Mouse (Mus musculus): ENCODE measurements around the gene Cpvl.

The Cpvl gene

GRCm38 (mm10) chr6:53972238-53972743, 6.2 kb downstream of the Cpvl start:
- DNase-seq (ENCODE audit: low read depth, low spot score): no peak

- peak; percentile 50 for DNase-seq (ENCODE audit: low read depth, low spot score)
Measured at GRCm38 (mm10) chr6:53971729-53972128, 6.7 kb downstream of the Cpvl start.

GRCm38 (mm10) chr6:53969081-53969480, 9.4 kb downstream of the Cpvl start:
- DNase-seq (ENCODE audit: low read depth, low spot score): no peak

- DNase-seq (ENCODE audit: low read depth, low spot score): no peak
Measured at GRCm38 (mm10) chr6:53968550-53968949, 9.9 kb downstream of the Cpvl start.

GRCm38 (mm10) chr6:53966595-53966994, 11.9 kb downstream of the Cpvl start:
- DNase-seq (ENCODE audit: low read depth, low spot score): no peak

GRCm38 (mm10) chr6:53965900-53966299, 12.6 kb downstream of the Cpvl start:
- no peak for DNase-seq (ENCODE audit: low read depth, low spot score)

- no peak for DNase-seq (ENCODE audit: low read depth, low spot score)
Measured at GRCm38 (mm10) chr6:53963906-53964496, 14.5 kb downstream of the Cpvl start.

GRCm38 (mm10) chr6:53962006-53962405, 16.5 kb downstream of the Cpvl start:
- no peak for DNase-seq (ENCODE audit: low read depth, low spot score)

GRCm38 (mm10) chr6:53959826-53960225, 18.6 kb downstream of the Cpvl start:
- no peak for DNase-seq (ENCODE audit: low read depth, low spot score)

GRCm38 (mm10) chr6:53958321-53958720, 20.1 kb downstream of the Cpvl start:
- DNase-seq (ENCODE audit: low read depth, low spot score): peak; percentile 63

GRCm38 (mm10) chr6:53956513-53956912, 22.0 kb downstream of the Cpvl start:
- no peak for DNase-seq (ENCODE audit: low read depth, low spot score)

- no peak for DNase-seq (ENCODE audit: low read depth, low spot score)
Measured at GRCm38 (mm10) chr6:53955846-53956245, 22.6 kb downstream of the Cpvl start.

GRCm38 (mm10) chr6:53955271-53955670, 23.2 kb downstream of the Cpvl start:
- DNase-seq (ENCODE audit: low read depth, low spot score): no peak

- no peak for DNase-seq (ENCODE audit: low read depth, low spot score)
Measured at GRCm38 (mm10) chr6:53954106-53954505, 24.4 kb downstream of the Cpvl start.

GRCm38 (mm10) chr6:53953348-53953747, 25.1 kb downstream of the Cpvl start:
- DNase-seq (ENCODE audit: low read depth, low spot score): no peak

GRCm38 (mm10) chr6:53951421-53951820, 27.1 kb downstream of the Cpvl start:
- no peak for DNase-seq (ENCODE audit: low read depth, low spot score)

- no peak for DNase-seq (ENCODE audit: low read depth, low spot score)
Measured at GRCm38 (mm10) chr6:53950876-53951275, 27.6 kb downstream of the Cpvl start.

GRCm38 (mm10) chr6:53948388-53949035, 30.0 kb downstream of the Cpvl start:
- DNase-seq (ENCODE audit: low read depth, low spot score): no peak

GRCm38 (mm10) chr6:53944887-53945286, 33.6 kb downstream of the Cpvl start:
- DNase-seq (ENCODE audit: low read depth, low spot score): no peak

- no peak for DNase-seq (ENCODE audit: low read depth, low spot score)
Measured at GRCm38 (mm10) chr6:53944417-53944816, 34.1 kb downstream of the Cpvl start.

- DNase-seq (ENCODE audit: low read depth, low spot score): no peak
Measured at GRCm38 (mm10) chr6:53942190-53942831, 36.2 kb downstream of the Cpvl start.

- DNase-seq (ENCODE audit: low read depth, low spot score): no peak
Measured at GRCm38 (mm10) chr6:53939752-53940151, 38.7 kb downstream of the Cpvl start.

GRCm38 (mm10) chr6:53938942-53939341, 39.5 kb downstream of the Cpvl start:
- DNase-seq (ENCODE audit: low read depth, low spot score): no peak

Data from telencephalon, adult 2 months (tissue).